Mouse (Mus musculus) MEL (cell line): ENCODE data around the gene Tmem62. TPM values are rescaled to one million over a fixed set of nuclear protein-coding genes. Genes with fewer than 3 reads are reported as not detected.

ENCODE experiments used
- DNase-seq: peaks from one replicate; pipeline ENCODE4 v3.0.0; 2011; ENCODE audit warnings: low read depth, low spot score
- H3K27ac ChIP-seq: 2 replicates; pipeline ENCODE4 v1.5.1; 2012; ENCODE audit warnings: low read depth, mild to moderate bottlenecking, control low read depth, low read length, moderate library complexity; ENCODE audit not compliant: control insufficient read depth
- H3K27me3 ChIP-seq, 2 experiments: fragments of 150-350 bp in 1 of 2; sonication (generic) in 1 of 2; 2 replicates each; pipeline ENCODE4 v1.6.1; 2012; ENCODE audit warnings: low read length in 2 of 2, mild to moderate bottlenecking in 2 of 2, improper control_type of control experiment in 1 of 2, moderate library complexity in 1 of 2; ENCODE audit not compliant: insufficient read depth in 2 of 2, control insufficient read depth in 1 of 2
- H3K36me3 ChIP-seq, 2 experiments: 2 replicates each; pipeline ENCODE4 v1.6.1; 2012 to 2014; ENCODE audit warnings: low read length in 2 of 2, improper control_type of control experiment in 1 of 2, inconsistent platforms in 1 of 2, mild to moderate bottlenecking in 1 of 2; ENCODE audit not compliant: insufficient read depth in 2 of 2, control insufficient read depth in 1 of 2
- H3K4me1 ChIP-seq, 2 experiments: fragments of 150-350 bp in 1 of 2; sonication (generic) in 1 of 2; 2 replicates each; pipeline ENCODE4 v1.6.1; 2012; ENCODE audit warnings: low read length in 2 of 2, improper control_type of control experiment in 1 of 2, mild to moderate bottlenecking in 1 of 2; ENCODE audit not compliant: insufficient read depth in 2 of 2, control insufficient read depth in 1 of 2
- H3K4me3 ChIP-seq, 2 experiments: fragments of 150-350 bp in 1 of 2; sonication (generic) in 1 of 2; 2 replicates each; pipeline ENCODE4 v1.5.1; 2012; ENCODE audit warnings: low read depth in 2 of 2, low read length in 2 of 2, mild to moderate bottlenecking in 2 of 2, moderate library complexity in 2 of 2, control low read depth in 1 of 2, improper control_type of control experiment in 1 of 2; ENCODE audit not compliant: control insufficient read depth in 1 of 2, insufficient read depth in 1 of 2
- H3K79me2 ChIP-seq: 2 replicates; pipeline ENCODE4 v1.6.1; 2012; ENCODE audit warnings: mild to moderate bottlenecking, low read length, moderate library complexity; ENCODE audit not compliant: control insufficient read depth, poor library complexity, insufficient read depth
- H3K9ac ChIP-seq: 2 replicates; pipeline ENCODE4 v1.6.1; 2012; ENCODE audit warnings: low read depth, mild to moderate bottlenecking, control low read depth, low read length, moderate library complexity; ENCODE audit not compliant: control insufficient read depth, poor library complexity, severe bottlenecking
- H3K9me3 ChIP-seq: fragments of 150-350 bp; sonication (generic); replicated peaks from 2 replicates; pipeline ENCODE4 v1.6.1; 2012; ENCODE audit warnings: mild to moderate bottlenecking, low read length, improper control_type of control experiment, moderate library complexity; ENCODE audit not compliant: insufficient read depth
- BHLHE40 ChIP-seq: IDR thresholded peaks from 2 replicates; pipeline ENCODE4 v1.6.1; 2012; ENCODE audit warnings: low read depth, mild to moderate bottlenecking, inconsistent platforms, low read length, improper control_type of control experiment, borderline replicate concordance
- CHD2 ChIP-seq: IDR thresholded peaks from 2 replicates; pipeline ENCODE4 v1.6.1; 2011; ENCODE audit warnings: low read length, improper control_type of control experiment
- CTCF ChIP-seq, 3 experiments: IDR thresholded peaks in 2 of 3; conservative IDR thresholded peaks in 1 of 3; 2 replicates each; pipeline ENCODE4 v1.5.1; 2011 to 2012; ENCODE audit warnings: low read length in 3 of 3, low read depth in 2 of 3, mild to moderate bottlenecking in 2 of 3, improper control_type of control experiment in 1 of 3, inconsistent platforms in 1 of 3, mixed read lengths in 1 of 3, moderate library complexity in 1 of 3; ENCODE audit not compliant: control insufficient read depth in 1 of 3, insufficient read depth in 1 of 3, poor library complexity in 1 of 3, severe bottlenecking in 1 of 3
- GATA1 ChIP-seq: IDR thresholded peaks from 2 replicates; pipeline ENCODE4 v1.6.1; 2011; ENCODE audit warnings: low read depth, low read length, improper control_type of control experiment
- HCFC1 ChIP-seq: IDR thresholded peaks from 2 replicates; pipeline ENCODE4 v1.6.1; 2012; ENCODE audit warnings: low read depth, mild to moderate bottlenecking, inconsistent platforms, low read length, improper control_type of control experiment, moderate library complexity
- JUND ChIP-seq: IDR thresholded peaks from 2 replicates; pipeline ENCODE4 v1.6.1; 2011; ENCODE audit warnings: low read depth, mild to moderate bottlenecking, improper control_type of control experiment, low read length
- KAT2A ChIP-seq: conservative IDR thresholded peaks from 2 replicates; pipeline ENCODE4 v1.6.1; 2012; ENCODE audit warnings: low read depth, low read length, improper control_type of control experiment, inconsistent platforms
- MAFK ChIP-seq: IDR thresholded peaks from 2 replicates; pipeline ENCODE4 v1.6.1; 2011; ENCODE audit warnings: low read depth, mild to moderate bottlenecking, low read length, improper control_type of control experiment, borderline replicate concordance
- MAX ChIP-seq: IDR thresholded peaks from 2 replicates; pipeline ENCODE4 v1.6.1; 2011; ENCODE audit warnings: low read length, improper control_type of control experiment
- MAZ ChIP-seq: IDR thresholded peaks from 2 replicates; pipeline ENCODE4 v1.6.1; 2012; ENCODE audit warnings: low read depth, mild to moderate bottlenecking, inconsistent platforms, low read length, improper control_type of control experiment
- MXI1 ChIP-seq: IDR thresholded peaks from 2 replicates; pipeline ENCODE4 v1.6.1; 2011; ENCODE audit warnings: mild to moderate bottlenecking, low read depth, low read length, improper control_type of control experiment
- MYB ChIP-seq: IDR thresholded peaks from 2 replicates; pipeline ENCODE4 v1.6.1; 2011; ENCODE audit warnings: mild to moderate bottlenecking, low read depth, low read length, improper control_type of control experiment
- NELFE ChIP-seq: IDR thresholded peaks from 2 replicates; pipeline ENCODE4 v1.6.1; 2011; ENCODE audit warnings: low read depth, low read length, improper control_type of control experiment
- NRF1 ChIP-seq: IDR thresholded peaks from 2 replicates; pipeline ENCODE4 v1.6.1; 2014; ENCODE audit warnings: low read depth, mild to moderate bottlenecking, inconsistent platforms, low read length, improper control_type of control experiment, moderate library complexity; ENCODE audit not compliant: poor library complexity, insufficient read depth, severe bottlenecking
- POLR2A ChIP-seq, 2 experiments: IDR thresholded peaks; 2 replicates each; pipeline ENCODE4 v1.6.1; 2011 to 2012; ENCODE audit warnings: low read length in 2 of 2, mild to moderate bottlenecking in 2 of 2, control low read depth in 1 of 2, improper control_type of control experiment in 1 of 2, low read depth in 1 of 2, moderate library complexity in 1 of 2; ENCODE audit not compliant: control insufficient read depth in 1 of 2, insufficient read depth in 1 of 2, poor library complexity in 1 of 2
- POLR2AphosphoS2 ChIP-seq: IDR thresholded peaks from 2 replicates; pipeline ENCODE4 v1.6.1; 2011; ENCODE audit warnings: low read length, improper control_type of control experiment
- POLR2AphosphoS5 ChIP-seq: IDR thresholded peaks from 2 replicates; pipeline ENCODE4 v1.6.1; 2012; ENCODE audit warnings: low read depth, borderline replicate concordance, mild to moderate bottlenecking, inconsistent platforms, low read length, moderate library complexity, mixed read lengths
- RAD21 ChIP-seq: IDR thresholded peaks from 2 replicates; pipeline ENCODE4 v1.6.1; 2011; ENCODE audit warnings: mild to moderate bottlenecking, low read depth, low read length, improper control_type of control experiment
- TBP ChIP-seq: IDR thresholded peaks from 2 replicates; pipeline ENCODE4 v1.8.0; 2011; ENCODE audit warnings: low read depth, low read length, improper control_type of control experiment
- TCF12 ChIP-seq: IDR thresholded peaks from 2 replicates; pipeline ENCODE4 v1.6.1; 2014; ENCODE audit warnings: low read depth, mild to moderate bottlenecking, inconsistent platforms, low read length, improper control_type of control experiment, moderate library complexity
- UBTF ChIP-seq: IDR thresholded peaks from 2 replicates; pipeline ENCODE4 v1.6.1; 2012; ENCODE audit warnings: low read depth, mild to moderate bottlenecking, inconsistent platforms, low read length, improper control_type of control experiment, moderate library complexity, borderline replicate concordance; ENCODE audit not compliant: insufficient read depth
- USF1 ChIP-seq: IDR thresholded peaks from 2 replicates; pipeline ENCODE4 v1.6.1; 2014; ENCODE audit warnings: low read depth, mild to moderate bottlenecking, inconsistent platforms, low read length, improper control_type of control experiment, moderate library complexity
- ZC3H11A ChIP-seq: IDR thresholded peaks from 2 replicates; pipeline ENCODE4 v1.6.1; 2012; ENCODE audit warnings: low read depth, mild to moderate bottlenecking, inconsistent platforms, low read length, improper control_type of control experiment
- ZKSCAN1 ChIP-seq: IDR thresholded peaks from 2 replicates; pipeline ENCODE4 v1.6.1; 2012; ENCODE audit warnings: low read depth, mild to moderate bottlenecking, inconsistent platforms, low read length, improper control_type of control experiment, moderate library complexity
- ZMIZ1 ChIP-seq: IDR thresholded peaks from 2 replicates; pipeline ENCODE4 v1.6.1; 2012; ENCODE audit warnings: low read depth, mild to moderate bottlenecking, inconsistent platforms, low read length, improper control_type of control experiment, moderate library complexity
- ZNF384 ChIP-seq: IDR thresholded peaks from 2 replicates; pipeline ENCODE4 v1.6.1; 2012; ENCODE audit warnings: low read depth, mild to moderate bottlenecking, inconsistent platforms, low read length, improper control_type of control experiment
- polyA plus RNA-seq, 2 experiments: library from polyadenylated mRNA; stranded (reverse) in 1 of 2; unstranded in 1 of 2; fragments of >175 nt in 1 of 2; fragments of >200 nt in 1 of 2; gene quantifications; 2 replicates each; pipeline versions ENCODE4 v1.2.1 to v1.2.4; 2012; ENCODE audit warnings: low replicate concordance in 2 of 2, low read depth in 1 of 2; ENCODE audit not compliant: insufficient read length in 2 of 2, insufficient read depth in 1 of 2, missing spikeins in 1 of 2
- total RNA-seq: library from RNA; depleted of rRNA; stranded (reverse); fragments of 300-350 nt; gene quantifications from 2 replicates; pipeline ENCODE4 v1.2.3, GENCODE M21; 2012

Tmem62 gene
- total and polyA plus RNA-seq, 3 experiments, result 1.8 to 2.9 TPM; not detected in 1

- no peak for TF ChIP-seq ZMIZ1
- TF ChIP-seq TCF12, result 0 out of 2 replicates have a peak, but pooled peaks have one; percentile 11
- TF ChIP-seq NELFE, result no peak
- TF ChIP-seq MYB, result no peak
- no peak for TF ChIP-seq GATA1
- TF ChIP-seq POLR2A (IDR thresholded peaks at IDR 0.05; ENCODE audit: control insufficient read depth in 1 of 2, insufficient read depth in 1 of 2, low read depth in 1 of 2, low read length in 2 of 2, poor library complexity in 1 of 2), result no peak
- TF ChIP-seq UBTF, result no peak
- no peak for TF ChIP-seq MAX
- no peak for TF ChIP-seq TBP
- peak; percentile 64 to 79 (median 71) for TF ChIP-seq CTCF (IDR thresholded peaks at IDR 0.05 in 2 of 3, conservative IDR thresholded peaks at IDR 0.05 in 1 of 3; ENCODE audit: control insufficient read depth in 1 of 3, insufficient read depth in 1 of 3, low read depth in 2 of 3, low read length in 3 of 3, poor library complexity in 1 of 3, severe bottlenecking in 1 of 3)
- TF ChIP-seq ZKSCAN1, result 0 out of 2 replicates have a peak, but pooled peaks have one; percentile 26
These were observed 64.3 kb downstream of the Tmem62 start (continued) for GRCm38 (mm10) chr2:121041098-121041497.

DNA sequence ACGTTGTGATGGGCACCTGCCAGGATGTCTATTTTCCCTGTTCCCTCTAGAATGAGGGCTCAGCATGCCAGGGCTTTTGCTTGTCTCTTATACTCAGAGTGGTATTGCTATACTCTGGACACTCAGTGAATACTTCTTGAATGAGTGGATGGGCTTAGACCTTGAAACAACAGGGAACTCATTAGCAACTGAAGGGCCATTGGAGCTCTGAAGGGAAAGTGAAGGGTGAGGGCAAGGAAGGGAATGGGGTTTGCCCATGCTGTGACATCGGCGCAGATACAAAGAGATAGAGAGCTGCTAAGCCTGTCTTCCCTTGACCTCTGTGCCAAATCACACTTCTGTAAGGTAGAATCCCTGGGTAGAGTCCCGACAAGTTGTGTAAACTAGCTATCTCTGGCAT lies 68.8 kb downstream of the Tmem62 start:
- H3K27me3 ChIP-seq, result peaks cover 0 to 1% of the 10 kb centered on the region in 2 experiments; a peak in 1 of 4 replicates
- no peaks in the 10 kb centered on the region for H3K36me3 ChIP-seq
- H3K4me3 ChIP-seq, result no peak overlapping the region
- no peak overlapping the region for H3K27ac ChIP-seq
- no peak for DNase-seq
- no peak overlapping the region for H3K9ac ChIP-seq
- H3K4me1 ChIP-seq, result no peaks in the 10 kb centered on the region
- no peaks in the 10 kb centered on the region for H3K79me2 ChIP-seq
- no peak for TF ChIP-seq CTCF (IDR thresholded peaks at IDR 0.05 in 2 of 3, conservative IDR thresholded peaks at IDR 0.05 in 1 of 3; ENCODE audit: control insufficient read depth in 1 of 3, insufficient read depth in 1 of 3, low read depth in 2 of 3, low read length in 3 of 3, poor library complexity in 1 of 3, severe bottlenecking in 1 of 3)
- no peaks in the 10 kb centered on the region for H3K9me3 ChIP-seq

DNA sequence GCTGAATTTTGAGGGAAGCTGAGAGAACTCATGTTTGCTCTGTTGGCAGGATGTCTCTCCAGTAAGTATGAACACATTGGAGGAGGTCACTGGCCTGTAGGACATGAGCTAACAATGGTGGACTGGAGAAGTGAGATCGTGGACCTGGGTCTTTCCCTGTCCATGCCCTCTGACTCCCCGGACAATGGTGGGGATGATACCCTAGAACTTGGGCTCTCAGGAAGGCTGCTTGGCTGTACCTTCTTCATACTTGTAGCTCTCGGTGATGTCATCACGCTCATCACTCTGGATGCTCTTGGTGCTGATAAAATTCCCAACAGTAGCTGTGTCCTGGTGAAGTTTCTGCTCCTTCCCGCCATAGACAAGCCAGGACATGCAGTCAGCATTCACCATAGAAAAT lies 75.4 kb downstream of the Tmem62 start:
- Histone ChIP-seq H3K4me3 (no peak overlapping the region), H3K4me1 (peaks cover 20 to 28% of the 10 kb centered on the region in 2 experiments), H3K27ac (no peak overlapping the region), H3K9ac (no peak overlapping the region), H3K79me2 (no peaks in the 10 kb centered on the region), H3K9me3 (no peaks in the 10 kb centered on the region), H3K27me3 (no peaks in the 10 kb centered on the region), H3K36me3 (peaks cover 0 to 16% of the 10 kb centered on the region in 2 experiments; a peak in 2 of 4 replicates)
- TF ChIP-seq ZC3H11A, result no peak
- TF ChIP-seq BHLHE40, result no peak
- no peak for TF ChIP-seq MAX
- no peak for TF ChIP-seq UBTF
- no peak for TF ChIP-seq MAFK
- TF ChIP-seq MYB, result no peak
- no peak for TF ChIP-seq TBP
- no peak for TF ChIP-seq CTCF (IDR thresholded peaks at IDR 0.05 in 2 of 3, conservative IDR thresholded peaks at IDR 0.05 in 1 of 3; ENCODE audit: control insufficient read depth in 1 of 3, insufficient read depth in 1 of 3, low read depth in 2 of 3, low read length in 3 of 3, poor library complexity in 1 of 3, severe bottlenecking in 1 of 3)
- TF ChIP-seq POLR2AphosphoS2, result no peak
- TF ChIP-seq RAD21, result no peak
- no peak for TF ChIP-seq JUND
- TF ChIP-seq USF1, result no peak
- TF ChIP-seq MXI1, result no peak
- TF ChIP-seq HCFC1, result no peak
- TF ChIP-seq MAZ, result no peak
- TF ChIP-seq ZNF384, result no peak
- no peak for TF ChIP-seq CHD2
- TF ChIP-seq POLR2AphosphoS5, result no peak
- no peak for TF ChIP-seq NRF1
- no peak for TF ChIP-seq KAT2A
- no peak for DNase-seq
